ENCODE assay signal across 32 mouse cellular contexts in genomic region chr1:166164580-166164979, GRCm38 (mm10). TPM values are rescaled to one million over a fixed set of nuclear protein-coding genes. Genes with fewer than 3 reads are reported as not detected.
"Had no signal": no experiment of that assay in that cellular context is flagged by ENCODE, and none has a peak within 500 bp of the region (broad histone marks: within the 10 kb centered on the region; RNA-seq: fewer than 3 reads in every experiment).

No protein-coding gene starts in this region.

- H3K27me3 ChIP-seq: intestine, embryonic 15.5 days had no signal

- H3K9ac ChIP-seq: heart, embryonic 12.5 days; hindbrain, embryonic 14.5 days; intestine, embryonic 15.5 days; limb, embryonic 13.5 days; limb, embryonic 15.5 days; liver, embryonic 12.5 days; liver, embryonic 14.5 days had no signal

- H3K9me3 ChIP-seq: heart, embryonic 10.5 days; heart, embryonic 12.5 days; intestine, embryonic 15.5 days; limb, embryonic 13.5 days; limb, embryonic 15.5 days; liver, embryonic 12.5 days had no signal

- H3K4me1 ChIP-seq: heart, embryonic 10.5 days; intestine, embryonic 15.5 days; limb, embryonic 13.5 days; limb, embryonic 15.5 days; liver, embryonic 12.5 days had no signal

- H3K4me3 ChIP-seq: gastrocnemius, adult 2 months; heart, embryonic 10.5 days; heart, embryonic 12.5 days; intestine, embryonic 15.5 days; layer of hippocampus, adult 2 months; left cerebral cortex, adult 2 months; limb, embryonic 13.5 days; limb, embryonic 15.5 days; liver, embryonic 12.5 days had no signal

- H3K4me2 ChIP-seq: heart, embryonic 12.5 days; hindbrain, embryonic 14.5 days; intestine, embryonic 15.5 days; limb, embryonic 13.5 days; limb, embryonic 15.5 days; liver, embryonic 12.5 days had no signal

- H3K36me3 ChIP-seq: heart, embryonic 10.5 days; heart, embryonic 12.5 days; intestine, embryonic 15.5 days; limb, embryonic 13.5 days; limb, embryonic 15.5 days; liver, embryonic 12.5 days had no signal

- ATAC-seq: hindbrain, embryonic 16.5 days; inflammation-experienced regulatory T-cells, adult 6 months; intestine, embryonic 15.5 days; intestine, postnatal 0 days; liver, embryonic 12.5 days had no signal

- DNase-seq: gastrocnemius, adult 2 months; gastrocnemius, postnatal 10 days; heart, adult 18-20 months; heart, postnatal 10 days; heart, postnatal 4 days; kidney, adult 2 months; kidney, postnatal 10 days; kidney, postnatal 25 days; kidney, postnatal 4 days; left cerebral cortex, postnatal 4 days had no signal

- H3K27ac ChIP-seq: gastrocnemius, adult 2 months; heart, embryonic 10.5 days; hindbrain, embryonic 14.5 days; intestine, embryonic 15.5 days; layer of hippocampus, adult 2 months; left cerebral cortex, adult 2 months; limb, embryonic 13.5 days; limb, embryonic 15.5 days; liver, embryonic 12.5 days; liver, embryonic 14.5 days had no signal

RNA-seq across cellular contexts. Expression of gene Gpa33, which starts 34.5 kb away (rescaled TPM):
- total RNA-seq: gastrocnemius, adult 2 months; gastrocnemius, postnatal 10 days; gastrocnemius, postnatal 4 days; granulocyte monocyte progenitor cell, adult 5-6 weeks; heart, adult 18-20 months; heart, adult 8-10 months; heart, postnatal 10 days; heart, postnatal 25 days; heart, postnatal 4 days; layer of hippocampus, adult 2 months; layer of hippocampus, postnatal 10 days; layer of hippocampus, postnatal 25 days; left cerebral cortex, adult 2 months; left cerebral cortex, postnatal 14 days; left cerebral cortex, postnatal 4 days; liver, adult 2 months had no signal
- polyA plus RNA-seq: frontal cortex, adult 2 months; hindbrain, embryonic 14.5 days; hindbrain, embryonic 16.5 days; inflammation-experienced regulatory T-cells, adult 6 months; liver, embryonic 12.5 days had no signal

RNA-seq across cellular contexts. Expression of gene Dusp27, which starts 36.9 kb away (rescaled TPM):
- total RNA-seq: granulocyte monocyte progenitor cell, adult 5-6 weeks; layer of hippocampus, adult 2 months; liver, adult 2 months had no signal
- polyA plus RNA-seq: inflammation-experienced regulatory T-cells, adult 6 months; liver, adult 2 months had no signal
